Mouse (Mus musculus) ES-Bruce4 (cell line): ENCODE results near the gene 4930404N11Rik.

Experiments
- CTCF ChIP-seq: IDR thresholded peaks from one replicate; pipeline ENCODE4 v1.8.1; 2011; ENCODE audit warnings: low read depth, low read length
- POLR2A ChIP-seq: IDR thresholded peaks from one replicate; pipeline ENCODE4 v1.8.1; 2011; ENCODE audit warnings: low read length; ENCODE audit not compliant: insufficient read depth

GRCm38 (mm10) chr10:81378553-81379182, 13.1 kb upstream of the 4930404N11Rik start:
- TF ChIP-seq CTCF: no peak
- no peak for TF ChIP-seq POLR2A
